Mouse (Mus musculus) erythroblast, embryonic 14.5 days (primary cell): ENCODE data around the gene Grk4.

Source experiments
- GATA1 ChIP-seq: IDR thresholded peaks from 2 replicates; pipeline ENCODE4 v1.6.1; 2012; ENCODE audit warnings: low read length, inconsistent platforms, mixed read lengths
- TAL1 ChIP-seq: IDR thresholded peaks from 3 replicates; pipeline ENCODE4 v1.6.1; 2012; ENCODE audit warnings: low read length, inconsistent platforms, mixed read lengths

- TF ChIP-seq TAL1 (no peak), GATA1 (no peak)
Observed at GRCm38 (mm10) chr5:34634746-34635400, 25.3 kb upstream of the Grk4 start.
